Mouse (Mus musculus) inflammation-experienced regulatory T-cells, adult 6 months (primary cell): ENCODE measurements around the gene Gcdh. TPM values are rescaled to one million over a fixed set of nuclear protein-coding genes. Genes with fewer than 3 reads are reported as not detected.

Experiments
- ATAC-seq: one replicate; pipeline ENCODE4 v1.8.0; 2017
- polyA plus RNA-seq, 3 experiments: library from polyadenylated mRNA; unstranded; fragments of 100-300 nt; shearing (Covaris generic); gene quantifications; one replicate each; pipeline ENCODE4 v1.2.1; 2017

Gene Gcdh
- polyA plus RNA-seq, result 10 to 100 TPM; 14.5 to 19.9 (median 19.2) TPM

DNA sequence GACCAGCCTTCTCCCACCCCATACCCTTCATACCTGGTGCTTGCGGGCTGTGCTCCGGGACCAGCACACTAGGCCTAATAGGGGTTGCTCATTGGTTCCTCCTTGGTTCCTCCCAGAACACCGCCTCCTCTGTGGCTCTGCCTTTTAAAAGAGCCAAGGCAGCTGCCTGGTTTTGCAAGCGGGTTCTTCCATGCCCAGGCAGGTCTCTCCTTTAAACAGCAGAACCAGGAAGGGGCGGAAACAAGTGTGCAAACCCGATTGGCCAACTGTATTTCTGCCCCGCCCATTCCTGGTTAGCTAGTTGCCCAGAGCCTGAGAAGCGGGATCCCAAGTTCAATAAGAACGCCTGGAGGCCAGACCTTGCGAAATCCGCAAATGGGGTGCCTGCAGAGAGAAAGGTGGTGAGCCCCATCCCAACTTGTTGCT is at the start of gene Gcdh:
TSS of gene Gcdh (minus strand) at position 213 of the 426 bp plus-strand sequence.
- peak; percentile 99 for ATAC-seq

- ATAC-seq, result no peak
Observed at GRCm38 (mm10) chr8:84937620-84938485, 44.1 kb upstream of the Gcdh start.

GRCm38 (mm10) chr8:84936962-84937546 is 43.3 kb upstream of the Gcdh start, which contains the start of gene Mast1:
Mast1 (minus strand) TSS chr8:84937359.
- peak; percentile 67 for ATAC-seq

DNA sequence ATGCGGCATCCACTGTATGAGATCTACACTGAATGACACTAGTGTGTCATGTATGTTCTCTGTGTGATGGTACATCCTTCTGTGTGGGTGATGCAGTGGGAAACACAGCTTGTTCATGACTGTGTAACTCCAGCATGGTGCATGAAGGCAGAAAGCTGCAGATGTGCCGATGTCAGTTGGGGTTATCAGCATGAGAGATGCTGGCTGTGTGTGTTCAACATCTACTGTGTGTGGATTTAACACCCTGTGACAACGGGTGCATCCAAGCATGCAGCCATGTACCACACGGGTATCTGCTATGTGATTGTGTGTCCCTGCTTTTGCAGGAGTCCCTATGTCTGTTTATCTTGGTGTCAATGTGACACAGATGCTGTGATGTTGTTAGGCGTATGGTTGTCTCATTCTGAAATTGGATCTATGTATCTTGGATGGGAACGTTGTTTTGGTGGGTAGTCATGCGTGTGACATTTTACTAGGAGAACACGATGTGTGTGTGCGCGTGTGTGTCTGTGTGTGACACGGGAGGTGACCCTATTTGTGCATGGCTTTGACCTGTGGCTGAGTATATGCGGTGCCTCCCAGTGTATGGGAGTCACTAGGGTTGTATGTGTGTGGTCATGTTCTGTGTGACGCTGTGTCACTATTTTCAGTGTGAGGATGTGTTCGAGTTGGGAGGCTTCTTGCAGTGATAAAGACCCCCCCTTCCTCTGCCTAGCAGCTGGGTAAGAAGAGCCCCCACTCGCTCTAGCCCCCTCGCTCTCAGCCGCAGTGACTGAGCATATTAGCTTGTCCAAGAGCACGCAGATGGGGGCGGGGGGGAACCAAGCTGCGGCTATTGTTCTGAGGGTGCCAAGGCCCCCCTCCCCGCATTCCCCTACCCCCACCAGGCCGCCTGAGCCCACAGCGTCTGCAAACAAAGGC is 42.6 kb upstream of the Gcdh start:
- no peak for ATAC-seq

GRCm38 (mm10) chr8:84935489-84935888 is 41.8 kb upstream of the Gcdh start:
- no peak for ATAC-seq

- ATAC-seq, result no peak
Observed at GRCm38 (mm10) chr8:84934860-84935259, 41.1 kb upstream of the Gcdh start.

DNA sequence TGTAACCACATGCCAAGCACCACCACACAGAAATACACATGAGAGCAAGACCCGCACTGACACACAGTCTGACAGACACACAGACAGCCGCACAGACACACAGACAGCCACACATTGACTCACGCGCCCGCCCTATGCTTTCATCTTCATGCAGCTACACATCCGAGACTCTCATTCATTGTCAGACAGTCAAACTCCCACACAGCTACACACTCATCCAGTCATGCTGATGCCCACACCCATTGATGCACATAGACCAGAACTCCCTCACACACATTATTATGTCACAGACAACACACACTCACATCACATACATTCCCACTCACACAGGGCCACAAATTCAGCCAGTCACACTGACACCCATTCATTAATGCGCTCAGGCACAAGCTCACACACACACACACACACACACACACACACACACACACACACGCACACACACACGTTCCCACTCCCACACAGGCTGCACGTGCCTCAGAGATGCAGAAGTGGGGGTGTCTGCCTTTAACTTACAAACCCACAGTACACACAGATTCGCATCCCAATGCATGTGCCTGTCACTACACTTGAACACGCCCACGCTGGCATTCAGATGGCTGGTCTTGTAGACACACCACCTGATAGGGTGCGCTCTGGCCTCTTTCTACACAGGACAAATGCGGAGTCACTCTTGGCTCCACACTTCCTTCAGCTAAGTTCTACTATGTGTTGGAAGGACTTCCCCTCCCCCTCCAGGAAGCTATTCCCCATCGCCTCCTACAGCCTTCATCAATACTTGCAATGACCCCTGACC is 40.2 kb upstream of the Gcdh start:
- ATAC-seq, result no peak

- no peak for ATAC-seq
Observed at GRCm38 (mm10) chr8:84930582-84930981, 36.9 kb upstream of the Gcdh start.

- ATAC-seq, result peak; percentile 46
Observed at GRCm38 (mm10) chr8:84928456-84929306, 35.0 kb upstream of the Gcdh start.

- no peak for ATAC-seq
Observed at GRCm38 (mm10) chr8:84927513-84927912, 33.8 kb upstream of the Gcdh start.

- no peak for ATAC-seq
Observed at GRCm38 (mm10) chr8:84925557-84925956, 31.8 kb upstream of the Gcdh start.

DNA sequence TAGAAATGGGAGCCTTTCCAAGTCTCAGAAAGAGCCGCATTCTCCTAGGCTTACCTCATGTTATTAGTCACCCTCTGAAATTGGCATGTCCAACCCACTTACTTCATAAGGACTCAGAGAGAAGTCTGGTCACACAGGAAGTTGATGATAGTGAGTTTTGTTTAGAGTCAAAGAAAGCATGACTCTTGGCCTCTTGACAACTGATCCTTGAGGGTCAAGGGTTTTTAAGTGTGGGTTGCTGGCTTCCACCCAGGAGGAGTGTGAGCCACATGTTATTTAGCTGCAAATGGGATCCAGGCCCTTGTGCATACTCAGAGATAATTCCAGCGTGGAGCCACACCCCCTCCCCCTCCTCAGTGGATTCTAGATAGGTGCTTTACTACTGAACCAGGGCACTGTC is 27.9 kb upstream of the Gcdh start:
- ATAC-seq, result no peak

DNA sequence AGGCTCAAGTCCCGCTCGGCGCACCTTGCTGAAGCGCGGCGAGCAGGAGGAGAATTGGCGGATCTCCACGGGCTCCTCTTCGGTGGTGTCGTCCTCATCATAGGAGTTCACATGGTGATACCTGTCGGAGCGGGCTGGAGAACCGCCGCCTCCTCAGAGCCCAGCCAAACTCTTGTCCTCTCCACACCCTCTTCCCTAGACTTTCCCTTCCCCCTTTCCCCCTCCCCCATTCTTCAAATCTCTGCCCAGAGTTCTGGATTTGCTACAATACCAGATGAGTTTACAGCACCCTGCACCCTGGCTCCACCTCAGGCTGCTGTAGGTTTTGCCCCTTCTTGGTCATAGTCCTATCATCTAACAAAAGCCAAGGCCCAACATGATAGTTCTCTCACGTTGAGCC is 24.9 kb upstream of the Gcdh start:
- no peak for ATAC-seq

GRCm38 (mm10) chr8:84917781-84918180 is 24.1 kb upstream of the Gcdh start:
- no peak for ATAC-seq

- no peak for ATAC-seq
Observed at GRCm38 (mm10) chr8:84915269-84915668, 21.5 kb upstream of the Gcdh start.

- no peak for ATAC-seq
Observed at GRCm38 (mm10) chr8:84913960-84914359, 20.2 kb upstream of the Gcdh start.

- no peak for ATAC-seq
Observed at GRCm38 (mm10) chr8:84913502-84913900, 19.8 kb upstream of the Gcdh start.

DNA sequence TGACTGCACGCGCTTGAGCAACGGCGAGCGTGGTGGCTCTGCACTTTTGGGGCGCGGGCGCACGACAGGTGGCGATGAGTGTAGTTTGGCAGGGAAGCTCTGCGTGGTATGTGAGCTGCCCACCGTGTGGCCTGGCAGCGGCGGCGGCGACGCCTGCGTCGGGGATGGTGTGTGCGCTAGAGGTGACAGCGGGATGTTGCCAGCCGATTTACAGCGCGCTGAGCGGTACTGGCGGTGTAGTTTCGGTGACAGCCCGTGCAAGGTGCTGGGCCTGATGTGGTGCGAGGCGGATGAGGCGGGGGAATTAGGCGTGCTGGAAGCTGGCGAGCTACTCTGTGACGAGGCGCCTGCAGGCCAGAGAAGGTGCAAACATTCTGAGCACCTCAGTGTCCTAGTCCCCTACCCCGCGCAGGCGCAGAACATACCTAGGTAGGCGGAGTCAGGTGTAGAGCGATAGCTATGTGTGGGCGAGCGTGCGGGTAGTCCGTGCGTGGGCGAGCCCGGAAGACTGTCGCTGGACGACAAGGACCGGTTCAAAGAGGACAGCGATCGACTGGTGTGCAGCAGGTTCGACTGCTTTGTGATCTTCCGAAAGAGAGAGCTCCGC is 19.3 kb upstream of the Gcdh start:
- peak; percentile 66 for ATAC-seq

DNA sequence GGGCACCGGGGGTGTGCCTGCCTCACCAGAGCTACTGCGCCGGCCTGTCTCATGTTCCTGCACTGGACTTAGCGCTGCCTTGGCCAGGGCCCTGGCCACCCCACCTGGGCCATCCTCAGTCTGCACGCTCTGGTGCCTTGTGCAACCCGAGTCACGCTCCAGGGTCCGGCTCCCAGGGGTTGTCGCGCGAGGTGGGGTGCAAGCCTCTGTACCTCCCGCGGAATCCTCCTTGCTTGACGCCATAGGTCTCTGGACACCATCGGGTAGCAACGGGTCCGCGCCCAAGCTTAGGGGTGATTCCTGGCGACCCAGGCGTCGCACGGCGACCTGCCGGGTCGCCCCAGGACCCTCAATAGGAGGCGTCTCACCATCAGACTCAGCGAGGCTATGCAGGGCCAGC is 18.7 kb upstream of the Gcdh start:
- no peak for ATAC-seq

GRCm38 (mm10) chr8:84911854-84912253 is 18.1 kb upstream of the Gcdh start:
- ATAC-seq, result no peak

DNA sequence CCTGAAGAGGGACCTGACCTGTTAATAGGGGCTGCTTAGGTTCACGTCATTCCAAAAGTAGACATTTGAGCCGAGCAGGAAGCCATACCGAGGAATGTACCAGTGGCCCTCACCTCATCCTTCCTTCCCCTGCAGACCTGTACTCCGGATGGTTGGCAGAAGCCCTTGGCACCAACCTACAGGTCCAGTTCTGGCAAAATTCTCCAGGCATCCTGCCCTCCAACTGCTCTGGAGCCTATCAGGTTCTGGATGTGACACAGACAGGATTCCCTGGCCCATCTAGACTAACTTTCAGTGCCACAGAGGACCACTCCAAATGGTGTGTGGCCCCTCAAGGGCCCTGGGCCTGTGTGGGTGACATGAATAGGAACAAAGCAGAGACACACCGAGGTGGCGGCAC is 16.8 kb upstream of the Gcdh start:
- ATAC-seq, result no peak
